Mouse (Mus musculus): ENCODE measurements at regions not wholly inside any gene's neighbourhood (a gene's known extent, or its start where the extent isn't known, plus 50 kb on each side); places are given as distances from the start of the nearest gene placed in this dataset. TPM values are rescaled to one million over a fixed set of nuclear protein-coding genes. Genes with fewer than 3 reads are reported as not detected.
"Not testable (repeated sequence)": the region's sequence is repeated elsewhere in the genome, so short reads cannot be mapped to it uniquely, and the experiment has no call there.

DNA sequence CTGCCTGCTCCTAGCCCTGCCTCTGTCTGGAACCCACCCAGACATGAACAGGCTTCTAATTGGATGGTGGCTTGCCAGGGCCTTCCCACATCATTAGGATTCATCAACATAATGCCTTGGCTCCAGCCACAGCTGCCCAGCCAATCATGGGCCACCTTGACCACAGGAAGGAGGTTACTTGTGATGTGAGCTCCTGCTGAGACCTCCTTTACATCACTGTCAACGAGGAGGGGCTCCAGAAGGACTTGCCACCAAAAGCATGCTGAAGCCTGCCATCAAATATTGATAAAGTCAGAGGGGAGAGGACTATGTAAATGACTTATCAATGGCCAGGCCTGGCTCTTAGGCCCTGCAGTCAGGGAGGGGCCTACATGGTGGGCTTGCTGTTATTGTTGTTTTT is 175.6 kb downstream of the Map1s start:
- peak; percentile 64 for DNase-seq
- intact Hi-C loops (cut with DNase I) = not testable (repeated sequence)

DNA sequence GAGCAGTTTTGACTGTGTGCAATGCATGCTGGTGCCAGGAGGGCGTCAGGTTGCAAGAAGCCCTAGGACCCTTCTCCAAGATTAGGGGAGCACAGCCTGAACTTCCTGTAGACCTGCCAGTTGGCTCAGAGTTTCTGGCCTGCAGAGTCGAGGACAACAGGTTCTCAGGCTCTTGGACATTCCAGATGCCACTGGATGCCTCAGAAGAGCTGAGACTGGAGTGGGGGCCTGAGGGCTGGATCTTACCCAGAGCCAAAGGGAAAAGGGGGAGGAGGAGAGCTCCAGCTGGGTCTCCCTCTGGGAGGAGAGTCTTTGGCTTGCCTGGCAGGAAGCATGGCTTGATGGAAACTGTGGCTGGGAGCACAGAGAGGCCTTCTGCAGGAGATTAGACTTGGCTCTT is 145.4 kb upstream of the Myo9b start:
- peak; percentile 3 for DNase-seq
- intact Hi-C loops (cut with DNase I) = not testable (repeated sequence)

DNA sequence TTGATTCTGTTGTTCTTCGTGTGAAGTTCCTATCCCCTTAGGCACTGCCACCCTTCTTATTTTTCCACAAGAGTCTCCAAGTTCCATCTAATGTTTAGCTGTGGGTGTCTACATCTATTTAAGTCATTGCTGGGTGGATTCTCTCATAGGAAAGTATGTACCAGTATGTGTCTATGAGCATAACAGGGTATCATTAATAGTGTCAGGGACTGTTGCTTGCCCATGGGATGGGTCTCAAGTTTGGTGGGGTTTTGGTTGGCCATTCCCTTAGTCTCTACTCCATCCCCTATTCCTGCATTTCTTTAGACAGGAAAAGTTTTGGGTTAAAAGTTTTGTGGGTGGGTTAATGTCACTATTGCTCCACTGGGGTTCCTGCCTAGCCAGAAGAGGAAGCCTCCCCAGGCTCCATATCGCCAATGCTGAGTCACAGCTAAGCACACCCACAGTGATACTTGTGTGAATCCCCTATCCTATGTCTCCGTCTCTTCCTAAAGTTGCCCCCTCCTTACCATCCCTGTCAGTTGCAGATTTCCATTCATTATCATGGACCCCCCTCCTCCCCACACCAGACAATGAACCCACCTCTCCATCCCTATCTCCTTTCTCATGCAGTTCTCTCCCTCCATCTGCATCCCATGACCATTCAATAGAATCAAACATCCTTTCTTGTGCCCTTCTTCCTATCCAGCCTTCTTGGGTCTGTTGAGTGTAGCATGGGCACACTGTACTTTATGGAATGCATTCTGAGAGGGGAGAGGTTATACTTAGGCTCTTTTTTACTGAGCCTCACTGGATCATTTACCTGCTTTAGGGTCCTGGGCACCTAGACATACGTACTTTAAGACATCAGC is 141.9 kb upstream of the Myo9b start:
- intact Hi-C loops (cut with DNase I) = loop anchor here (2.0 to 5.0 kb wide), 2 partner anchors 687 to 728 kb away; no protein-coding TSS in a partner anchor

DNA sequence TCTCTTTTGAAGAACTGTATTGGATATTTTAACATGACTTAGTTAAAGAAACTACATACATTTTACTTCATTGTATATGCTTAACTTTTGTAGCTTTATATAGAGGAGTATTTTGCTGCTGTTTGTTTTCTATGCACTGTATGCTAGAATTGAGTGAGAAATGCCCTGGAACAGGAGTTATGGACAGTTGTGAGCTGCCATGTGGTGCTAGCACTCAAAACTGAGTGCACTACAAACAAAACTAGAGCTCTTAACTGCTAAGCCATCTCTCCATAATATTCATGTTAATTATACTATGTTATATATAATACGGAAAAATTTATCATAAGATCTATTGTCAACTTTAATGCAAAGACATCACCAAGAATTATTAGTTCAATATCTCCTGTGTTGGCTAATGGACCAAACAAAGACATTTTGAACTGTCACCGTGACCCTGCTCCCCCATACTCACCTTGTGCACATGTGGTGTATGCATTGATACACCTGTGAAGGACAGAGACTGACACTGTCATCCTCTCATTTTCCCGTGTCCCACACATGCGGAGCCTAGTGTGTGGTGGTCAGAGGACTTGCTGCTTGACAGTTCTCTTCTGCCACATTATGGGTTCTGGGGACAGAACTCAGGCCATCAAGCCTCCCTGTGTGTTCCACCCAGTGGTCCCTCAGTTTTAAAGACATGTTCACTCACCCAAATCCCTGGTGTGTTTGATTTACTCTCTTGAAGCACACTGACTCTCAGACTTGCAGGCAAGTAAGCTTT is 141.0 kb upstream of the Myo9b start:
- intact Hi-C loops (cut with DNase I) = loop anchor here (2.0 to 5.0 kb wide), 2 partner anchors 686 to 727 kb away; no protein-coding TSS in a partner anchor
- no peak for DNase-seq

More for the DNA sequence above, 141.9 kb upstream of the Myo9b start:
- DNase-seq = no peak

DNA sequence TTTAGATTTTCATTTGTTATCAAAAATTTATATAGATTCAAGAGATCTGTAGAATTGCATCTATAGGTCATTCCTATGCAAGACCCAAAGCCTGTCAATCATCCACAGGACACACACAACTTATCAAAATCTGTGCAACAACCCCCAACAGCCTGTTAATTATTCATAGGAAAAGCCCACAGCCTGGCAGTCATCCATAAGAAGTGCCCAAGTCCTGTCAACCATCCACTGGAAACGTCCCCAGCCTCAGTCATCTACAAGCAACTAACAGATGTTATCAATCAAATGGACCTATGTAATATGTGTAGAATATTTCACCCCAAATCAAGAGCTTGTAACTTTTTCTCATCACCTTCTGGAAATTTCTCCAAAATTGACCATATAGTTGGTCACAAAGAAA is 139.6 kb upstream of the Myo9b start:
- intact Hi-C loops (cut with DNase I) = loop anchor here (5.0 kb wide), 1 partner anchor 684 kb away; no protein-coding TSS in a partner anchor
- not testable (repeated sequence) for DNase-seq

DNA sequence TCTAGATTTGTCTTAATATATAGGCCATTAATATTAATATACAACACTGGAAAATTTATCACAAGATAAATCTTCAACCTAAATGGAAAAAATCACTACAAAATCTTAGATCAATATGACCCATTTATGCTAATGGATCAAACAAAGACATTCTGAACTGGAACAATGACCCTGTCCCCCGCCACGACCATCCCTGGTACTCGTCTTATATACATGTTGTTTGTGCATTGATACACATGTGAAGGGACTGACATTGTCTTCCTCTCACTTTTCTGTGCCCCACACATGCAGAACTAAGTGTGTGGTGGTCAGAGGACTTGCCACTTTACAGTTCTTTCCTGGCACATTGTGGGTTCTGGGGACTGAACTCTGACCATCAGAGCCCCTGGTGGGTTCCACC is 135.4 kb upstream of the Myo9b start:
- intact Hi-C loops (cut with DNase I); DNase-seq: not testable (repeated sequence)

DNA sequence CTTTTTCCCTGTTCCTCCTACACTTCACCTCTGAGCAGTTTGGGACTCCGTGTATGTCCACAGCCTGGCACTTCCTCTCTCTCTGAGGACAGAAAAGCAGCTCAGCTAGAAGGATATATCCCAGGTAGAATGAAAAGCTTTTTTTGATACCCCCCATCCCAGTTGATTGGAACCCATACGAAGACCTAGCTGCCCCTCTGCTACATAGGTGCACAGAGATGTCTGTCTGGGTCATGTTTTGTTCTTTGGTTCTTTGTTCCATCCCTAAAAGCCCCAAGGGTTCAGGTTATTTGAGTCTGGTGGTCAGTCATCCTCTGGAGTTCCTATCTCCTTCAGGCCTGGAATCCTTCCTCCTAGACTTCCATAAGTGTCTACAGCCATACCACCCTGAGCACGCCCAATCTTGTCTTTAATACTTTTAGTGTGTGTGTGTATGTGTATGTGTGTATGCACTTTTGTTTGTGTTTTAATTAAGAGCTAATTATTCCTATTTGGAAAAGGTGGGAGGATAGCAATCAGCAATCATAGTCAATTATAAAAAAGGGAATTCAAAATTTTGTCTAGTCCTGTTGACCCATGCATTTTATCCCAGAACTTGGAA is 130.0 kb upstream of the Myo9b start:
- DNase-seq; intact Hi-C loops (cut with DNase I): not testable (repeated sequence)

DNA sequence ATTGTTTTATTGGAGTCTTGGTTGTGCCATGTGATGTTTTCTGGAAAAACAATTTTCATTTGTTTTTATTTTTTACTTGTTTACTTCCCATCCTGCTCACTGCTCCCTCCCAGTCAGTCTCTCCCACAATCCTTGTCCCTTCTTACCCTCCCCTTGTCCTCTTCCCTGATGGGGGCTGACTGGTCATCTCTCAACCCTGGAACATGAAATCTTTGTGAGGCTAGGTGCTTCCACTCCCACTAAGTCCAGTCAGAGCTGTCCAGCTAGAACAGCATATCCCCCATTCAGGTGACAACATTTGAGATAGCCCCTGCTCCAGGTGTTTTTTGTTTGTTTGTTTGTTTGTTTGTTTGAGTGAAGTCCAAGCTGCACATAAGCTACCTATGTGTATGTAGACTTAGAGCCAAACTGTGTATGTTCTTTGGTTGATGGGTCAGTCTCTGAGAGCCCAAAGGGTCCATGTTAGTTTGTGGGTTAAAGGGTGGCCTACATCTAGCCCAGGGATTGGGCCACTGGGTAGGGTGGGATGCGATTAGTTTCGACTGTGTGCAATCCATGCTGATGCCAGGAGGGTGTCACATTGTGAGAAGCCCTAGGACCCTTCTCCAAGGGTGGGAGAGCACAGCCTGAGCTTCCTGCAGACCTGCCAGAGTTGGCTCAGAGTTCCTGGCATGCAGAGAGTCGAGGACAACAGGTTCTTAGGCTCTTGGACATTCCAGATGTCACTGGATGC is 100.9 kb upstream of the Myo9b start:
- intact Hi-C loops (cut with DNase I); DNase-seq: not testable (repeated sequence)

DNA sequence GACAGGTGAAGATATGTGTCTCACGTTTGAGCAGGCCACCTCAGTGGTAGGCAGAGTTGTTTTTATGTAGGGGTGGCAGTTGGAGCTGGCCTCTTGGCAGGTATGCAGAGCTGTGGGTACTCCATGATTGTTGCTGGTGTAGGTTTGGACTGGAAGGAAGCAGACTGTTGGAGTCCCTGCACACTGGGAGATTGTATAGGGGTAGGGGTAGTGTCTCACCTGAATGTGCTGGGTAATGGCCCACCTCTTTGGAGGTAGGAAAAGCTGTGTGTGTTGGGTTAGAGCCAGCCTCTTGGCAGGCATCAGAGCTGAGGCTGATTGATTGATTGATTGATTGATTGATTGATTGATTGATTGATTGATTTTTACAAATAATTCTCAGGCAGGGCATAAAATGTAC is 79.6 kb upstream of the Myo9b start:
- intact Hi-C loops (cut with DNase I); DNase-seq: not testable (repeated sequence)

DNA sequence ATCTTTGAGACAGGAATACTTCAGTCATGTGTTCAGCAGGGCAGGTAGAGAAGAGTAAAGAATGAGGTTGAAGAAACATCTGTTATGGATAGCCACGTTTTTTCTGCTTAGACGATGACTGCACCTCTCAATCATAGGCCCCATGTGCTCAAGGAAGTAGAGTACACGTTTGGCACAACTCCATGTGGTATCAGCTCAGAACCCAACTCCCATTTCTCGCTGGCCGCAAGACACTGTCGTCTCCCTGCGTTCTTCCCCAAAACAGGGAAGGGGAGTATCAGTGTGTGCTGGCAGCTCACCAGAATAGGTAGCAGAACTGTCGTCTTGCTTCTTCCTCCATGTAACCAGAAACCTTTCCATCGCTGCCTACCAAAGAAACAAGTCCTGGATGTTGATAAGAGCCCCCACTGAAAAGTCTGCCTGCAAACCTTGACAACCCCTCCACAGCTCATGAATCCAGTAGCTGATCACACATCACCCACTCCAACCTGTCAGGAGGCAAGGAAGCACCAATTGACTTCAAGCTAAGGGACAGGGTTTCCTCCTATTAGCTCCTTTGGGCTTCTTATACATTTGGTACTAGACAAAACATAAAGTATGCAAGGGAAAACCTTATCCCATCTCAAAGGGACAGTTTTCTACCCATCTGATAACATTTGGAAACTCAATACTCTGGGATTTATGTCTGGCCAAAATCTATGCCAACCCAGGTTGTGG is 77.3 kb upstream of the Myo9b start:
- intact Hi-C loops (cut with DNase I); DNase-seq: not testable (repeated sequence)

Small RNA genes lying in the stretch of these regions (microRNA-seq; reads per million reads assigned to microRNA genes)
- not detected for gene Gm27628
